Mouse (Mus musculus): ENCODE results near the gene Epor.

The Epor gene

DNA sequence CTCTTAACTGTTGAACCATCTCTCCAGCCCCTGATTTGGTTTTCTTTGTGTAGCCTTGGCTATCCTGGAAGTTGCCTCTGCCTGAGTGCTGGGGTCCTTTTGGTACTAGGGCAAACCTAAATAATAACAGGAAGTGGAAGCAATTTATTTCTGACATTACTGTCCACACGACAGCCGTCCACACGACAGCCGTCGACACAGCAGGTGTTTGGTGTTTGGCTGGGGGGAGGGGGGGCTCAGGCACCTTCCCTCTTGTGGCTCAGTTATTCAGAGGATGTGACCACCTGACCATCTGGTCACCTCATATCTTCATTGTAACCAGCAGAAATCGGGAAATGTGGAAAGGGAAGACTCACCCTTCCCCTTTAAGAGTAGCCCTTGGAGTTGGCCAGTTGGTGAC lies 5.6 kb upstream of the Epor start:
- no peak for DNase-seq (ENCODE audit: low read depth, low spot score)

- DNase-seq (ENCODE audit: low read depth, low spot score): peak; percentile 64
Measured at GRCm38 (mm10) chr9:21962416-21963059, 768 bp downstream of the Epor start.

DNA sequence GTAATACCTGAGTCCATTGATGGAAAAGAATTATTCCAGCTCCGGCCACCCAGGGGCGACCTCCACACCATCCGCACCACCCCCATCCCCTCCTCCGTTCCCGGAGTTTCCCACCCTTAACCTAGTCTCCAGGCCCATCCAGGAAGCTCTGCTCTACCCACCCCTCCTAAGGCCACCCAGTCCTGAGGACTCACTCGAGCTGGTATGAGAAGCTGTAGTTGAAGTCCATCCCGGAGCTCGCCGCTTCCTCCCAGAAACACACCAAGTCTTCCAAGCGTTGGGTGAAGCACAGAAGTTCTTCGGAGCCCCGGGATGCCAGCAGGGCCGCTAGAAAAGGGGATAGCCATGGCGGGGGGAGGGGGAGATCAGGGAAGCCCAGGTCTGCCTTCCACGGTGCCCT lies 1.3 kb downstream of the Epor start:
- DNase-seq (ENCODE audit: low read depth, low spot score): no peak

DNA sequence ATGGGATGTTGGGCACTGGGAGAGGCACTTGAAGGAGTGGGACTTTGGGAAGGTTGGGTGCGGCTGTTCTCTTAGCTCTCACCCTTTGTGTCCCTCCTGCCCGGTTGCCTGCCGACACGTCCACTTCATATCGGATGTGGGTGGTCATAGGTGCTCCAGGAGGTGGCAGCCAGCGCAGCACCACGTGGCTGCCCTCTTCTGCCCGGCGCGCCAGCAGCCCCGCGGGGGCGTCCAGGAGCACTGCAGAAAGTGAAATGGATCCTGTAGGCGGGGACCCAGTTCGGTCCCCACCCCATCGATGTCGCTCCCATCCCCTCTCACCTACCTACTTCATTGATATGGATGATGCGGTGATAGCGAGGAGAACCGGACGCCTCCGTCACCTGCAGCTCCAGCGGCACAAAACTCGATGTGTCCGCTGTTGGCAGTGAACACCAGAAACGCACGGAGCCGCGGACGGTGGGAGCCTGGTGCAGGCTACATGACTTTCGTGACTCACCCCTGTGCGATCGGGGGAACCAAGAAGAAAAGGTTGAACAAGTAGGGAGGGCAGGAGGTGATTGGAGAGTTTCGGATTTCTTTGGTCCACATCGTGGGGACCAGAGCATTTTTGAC lies 1.8 kb downstream of the Epor start:
- no peak for DNase-seq (ENCODE audit: low read depth, low spot score)

GRCm38 (mm10) chr9:21960558-21961208 lies 2.6 kb downstream of the Epor start:
- no peak for DNase-seq (ENCODE audit: low read depth, low spot score)

DNA sequence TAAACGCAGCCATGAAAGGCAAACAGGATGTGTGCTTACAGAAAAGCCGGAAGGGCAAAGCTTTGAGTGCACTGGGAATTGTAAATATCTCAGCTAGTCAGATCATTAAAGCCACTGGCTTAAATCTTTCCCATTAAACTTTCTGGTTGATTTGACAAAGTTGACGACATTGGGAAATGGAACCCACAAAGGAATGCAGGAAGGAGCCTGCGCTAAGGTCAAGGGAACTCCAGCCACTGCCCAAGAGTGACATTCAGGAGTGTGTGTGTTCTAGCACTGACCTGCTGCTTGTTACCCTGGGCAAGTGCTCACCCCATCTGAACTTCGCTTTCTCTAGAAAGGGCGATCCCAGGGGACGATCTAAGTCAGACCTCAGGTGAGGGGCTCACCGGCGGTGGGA lies 3.2 kb downstream of the Epor start:
- no peak for DNase-seq (ENCODE audit: low read depth, low spot score)

DNA sequence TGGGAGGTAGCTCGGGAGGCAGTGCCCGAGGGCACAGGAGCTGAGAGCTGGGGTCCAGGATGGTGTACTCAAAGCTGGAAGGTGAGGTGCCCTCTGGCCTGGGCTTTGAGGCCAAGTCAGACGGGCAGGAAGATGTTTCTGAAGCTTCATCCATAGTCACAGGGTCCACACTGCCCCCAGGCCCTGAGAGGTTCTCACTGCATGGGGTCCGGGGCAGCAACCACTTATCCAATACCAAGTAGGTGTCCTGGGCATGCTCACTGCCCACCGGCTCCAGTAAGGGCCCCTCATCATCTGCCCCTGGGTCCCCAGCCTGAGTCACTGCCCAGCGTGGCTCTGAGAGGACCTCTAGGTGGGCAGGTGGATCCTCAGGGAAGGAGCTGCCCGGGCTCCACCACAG lies 4.1 kb downstream of the Epor start:
- no peak for DNase-seq (ENCODE audit: low read depth, low spot score)

GRCm38 (mm10) chr9:21958372-21958771 lies 4.9 kb downstream of the Epor start:
- DNase-seq (ENCODE audit: low read depth, low spot score): no peak

GRCm38 (mm10) chr9:21955570-21956281 lies 7.6 kb downstream of the Epor start, which contains the start of gene Swsap1:
Swsap1 (plus strand) TSS chr9:21955755.
- peak; percentile 96 for DNase-seq (ENCODE audit: low read depth, low spot score)

DNA sequence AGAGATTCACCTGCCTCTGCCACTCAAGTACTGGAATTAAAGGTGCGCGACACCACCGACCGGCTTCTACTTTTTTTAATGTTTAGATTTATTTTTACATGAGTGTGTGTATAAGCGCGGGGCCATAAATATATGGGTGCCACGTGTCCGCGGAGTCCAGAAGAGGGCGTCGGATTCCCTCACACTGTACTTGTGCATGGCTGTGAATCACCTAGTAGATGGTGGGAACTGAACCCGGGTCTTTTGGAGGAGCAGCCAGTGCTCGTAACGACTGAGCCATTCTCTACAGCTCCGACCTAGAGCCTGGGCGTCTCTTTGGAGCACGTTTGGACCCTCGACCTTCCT lies 8.1 kb downstream of the Epor start:
- no peak for DNase-seq (ENCODE audit: low read depth, low spot score)

- DNase-seq (ENCODE audit: low read depth, low spot score): no peak
Measured at GRCm38 (mm10) chr9:21954635-21955034, 8.7 kb downstream of the Epor start.

- DNase-seq (ENCODE audit: low read depth, low spot score): no peak
Measured at GRCm38 (mm10) chr9:21953600-21953999, 9.7 kb downstream of the Epor start.

GRCm38 (mm10) chr9:21951977-21952376 lies 11.3 kb downstream of the Epor start:
- DNase-seq (ENCODE audit: low read depth, low spot score): no peak

DNA sequence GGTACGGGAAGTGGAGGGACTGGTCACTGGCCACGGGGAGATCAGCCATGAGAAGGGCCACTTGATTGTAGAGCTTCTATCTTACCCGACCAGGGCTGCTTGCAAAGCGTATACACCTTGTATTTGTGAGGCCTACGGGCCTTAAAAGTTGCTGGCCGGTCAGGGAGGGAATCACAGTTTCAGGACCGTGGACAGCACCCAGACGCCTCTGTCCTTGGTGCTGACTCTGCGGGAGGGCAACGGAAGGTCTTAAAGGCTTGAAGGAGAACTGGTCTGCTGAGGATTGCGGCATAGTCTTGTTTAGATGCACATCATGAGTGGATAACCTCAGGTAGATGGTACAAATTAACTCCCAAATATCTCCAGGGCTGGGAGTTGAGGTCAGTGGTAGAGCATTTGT lies 13.0 kb downstream of the Epor start:
- peak; percentile 58 for DNase-seq (ENCODE audit: low read depth, low spot score)

DNA sequence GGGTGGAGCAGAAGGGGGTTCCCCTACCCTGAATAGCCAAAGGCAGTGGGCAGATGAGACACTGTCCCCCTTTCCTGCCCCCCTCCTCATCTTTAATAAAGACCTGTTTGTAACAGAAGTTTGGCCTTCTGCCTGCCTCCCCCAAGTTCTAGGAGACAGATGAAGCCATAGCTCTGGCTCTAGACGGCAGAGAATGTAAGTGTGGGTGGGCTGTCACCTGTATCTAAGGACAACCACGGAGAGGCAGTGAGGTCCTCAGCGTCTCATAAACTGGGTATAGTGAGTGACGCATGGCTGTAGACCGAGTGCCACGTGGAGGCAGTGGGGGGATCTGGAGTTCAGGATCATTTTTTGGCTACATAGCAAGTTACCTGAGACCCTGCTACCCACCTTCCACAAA lies 14.5 kb downstream of the Epor start:
- no peak for DNase-seq (ENCODE audit: low read depth, low spot score)

DNA sequence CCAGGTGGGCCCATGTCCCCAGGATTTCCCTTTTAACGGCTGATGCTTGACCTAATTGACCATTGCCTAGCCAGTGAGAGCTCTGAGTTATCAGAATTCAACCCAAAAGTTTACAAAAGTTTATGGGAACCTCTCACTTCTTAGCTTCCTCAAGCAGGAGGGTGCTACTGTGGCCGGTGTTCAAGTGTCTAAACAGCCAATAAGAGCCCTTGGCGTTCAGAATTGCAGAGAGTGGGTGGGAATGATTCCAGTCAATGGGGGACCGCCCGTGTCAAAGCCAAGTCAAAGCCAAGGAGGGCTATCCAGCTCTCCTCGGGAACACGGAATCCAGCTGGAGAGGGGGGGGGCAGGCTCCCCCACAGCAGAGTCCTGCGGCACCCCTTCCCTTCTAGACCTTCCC lies 15.2 kb downstream of the Epor start:
- no peak for DNase-seq (ENCODE audit: low read depth, low spot score)

DNA sequence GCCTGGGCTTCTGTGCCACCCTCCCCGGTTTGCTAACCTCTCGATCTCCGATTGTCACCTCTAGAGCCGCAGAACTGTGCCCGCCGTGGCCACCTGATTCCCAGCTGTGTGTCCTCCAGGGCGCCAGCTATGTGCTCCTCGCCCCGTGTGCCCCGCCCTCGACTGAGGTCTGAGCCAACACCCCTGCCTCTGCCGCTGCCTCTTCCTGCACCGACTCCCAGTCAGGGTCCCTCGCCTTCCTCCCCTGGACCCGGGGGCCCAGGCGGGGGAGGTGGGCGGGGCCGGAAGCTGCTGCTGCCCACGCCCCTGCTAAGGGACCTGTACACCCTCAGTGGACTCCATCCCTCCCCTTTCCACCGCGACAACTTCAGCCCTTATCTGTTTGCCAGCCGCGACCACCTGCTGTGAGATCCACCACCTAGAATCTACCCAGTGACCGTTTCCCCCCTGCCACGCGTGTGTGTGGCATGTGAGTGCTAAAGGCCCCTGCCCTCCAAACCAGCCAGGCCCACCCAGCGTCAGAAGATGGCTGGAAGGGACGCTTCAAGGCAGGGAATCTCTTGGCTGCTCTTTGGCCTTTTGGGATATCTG lies 15.7 kb downstream of the Epor start:
- DNase-seq (ENCODE audit: low read depth, low spot score): no peak

GRCm38 (mm10) chr9:21944267-21944666 lies 19.0 kb downstream of the Epor start:
- DNase-seq (ENCODE audit: low read depth, low spot score): no peak

DNA sequence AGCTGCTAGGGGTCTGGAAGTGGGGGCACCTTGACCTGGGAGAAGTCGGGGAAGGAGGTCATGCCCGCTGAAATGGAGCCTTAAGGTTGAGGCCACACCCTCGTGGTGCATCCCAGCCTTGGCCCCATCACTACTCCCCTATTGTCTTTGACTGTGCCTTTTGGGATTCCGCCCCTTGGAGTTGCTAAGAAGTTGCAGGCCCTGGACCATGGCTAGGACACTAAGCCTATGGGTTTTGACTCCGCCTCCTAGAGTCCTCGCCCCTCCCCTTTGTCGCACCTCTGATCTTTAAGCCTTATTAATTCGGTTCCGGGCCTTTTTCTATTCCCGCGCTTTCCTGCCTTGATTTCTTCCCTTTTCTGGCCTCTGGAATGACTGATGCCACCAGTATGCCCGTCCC lies 19.7 kb downstream of the Epor start:
- no peak for DNase-seq (ENCODE audit: low read depth, low spot score)

DNA sequence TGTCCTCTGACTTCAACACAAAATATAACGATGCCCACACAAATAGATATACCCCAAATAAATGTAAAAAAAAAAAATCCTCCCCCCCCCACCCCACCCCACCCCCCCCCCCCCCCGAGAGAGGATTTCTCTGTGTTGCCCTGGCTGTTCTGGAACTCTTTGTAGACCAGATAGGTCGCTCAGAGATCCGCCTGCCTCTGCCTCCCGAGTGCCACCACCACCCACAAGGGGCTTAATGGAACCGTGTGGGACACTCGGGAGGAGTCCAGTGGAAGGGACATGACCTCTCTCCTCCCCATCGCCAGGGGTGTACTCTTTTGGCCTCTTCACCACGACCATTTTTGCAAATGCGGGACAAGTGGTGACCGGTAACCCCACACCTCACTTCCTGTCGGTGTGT lies 20.3 kb downstream of the Epor start:
- no peak for DNase-seq (ENCODE audit: low read depth, low spot score)

DNA sequence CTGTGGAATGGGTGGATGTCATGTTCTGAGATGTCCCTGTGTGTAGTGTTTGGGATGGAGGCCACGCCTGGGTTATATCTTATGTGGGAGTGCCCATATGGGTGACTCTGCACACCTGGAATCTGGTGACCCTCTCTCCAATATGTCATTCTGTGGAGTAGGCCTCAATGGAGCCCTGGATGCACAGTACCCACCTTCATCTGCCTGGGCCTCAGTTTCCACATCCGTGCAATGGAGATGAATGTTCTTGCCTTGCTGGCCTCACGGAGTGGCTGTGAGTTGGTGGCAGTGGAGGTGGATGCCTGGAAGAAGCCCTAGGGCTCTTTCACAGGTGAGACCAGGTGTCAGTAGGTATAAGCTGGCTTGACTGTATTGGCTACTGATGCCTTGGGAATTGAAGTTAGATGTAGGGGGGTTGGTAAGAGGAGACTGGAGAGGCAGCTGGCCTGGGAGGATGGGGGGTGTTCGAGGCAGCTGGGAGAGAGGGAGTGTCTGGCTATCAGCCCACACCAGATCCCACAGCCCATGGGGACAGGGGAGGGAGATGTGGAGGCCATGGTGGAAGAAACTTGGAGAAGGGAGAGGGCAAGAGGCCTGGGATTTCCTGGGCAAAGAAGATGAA lies 25.0 kb downstream of the Epor start:
- no peak for DNase-seq (ENCODE audit: low read depth, low spot score)

DNA sequence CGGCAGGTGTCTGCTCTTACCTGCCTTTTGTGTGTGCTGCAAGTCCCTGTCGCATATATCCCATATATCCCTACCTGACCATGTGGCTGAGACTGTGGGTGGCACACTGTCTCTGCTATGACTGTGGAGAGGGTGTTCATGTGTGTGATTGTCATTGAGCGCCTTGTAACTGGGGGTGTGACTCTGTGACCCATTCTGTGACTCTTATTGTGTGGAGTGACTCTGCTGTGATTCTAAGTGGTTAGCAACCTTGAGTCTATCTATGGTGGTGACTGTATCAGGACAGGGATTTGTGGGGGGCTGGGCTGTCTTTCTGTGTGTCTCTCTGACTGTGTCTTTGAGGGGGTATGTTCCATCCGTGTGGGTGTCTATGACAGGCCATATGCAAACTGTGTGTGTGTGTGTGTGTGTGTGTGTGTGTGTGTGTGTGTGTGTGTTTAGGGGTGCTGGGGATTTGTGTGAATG lies 25.6 kb downstream of the Epor start:
- no peak for DNase-seq (ENCODE audit: low read depth, low spot score)
